Mouse (Mus musculus) erythroblast, embryonic 14.5 days (primary cell): ENCODE data around the gene Mrps7. TPM values are rescaled to one million over a fixed set of nuclear protein-coding genes. Genes with fewer than 3 reads are reported as not detected.
"Not testable (repeated sequence)": the region's sequence is repeated elsewhere in the genome, so short reads cannot be mapped to it uniquely, and the experiment has no call there.

Experiments
- H3K27me3 ChIP-seq: 2 replicates; pipeline ENCODE4 v1.6.1; 2012; ENCODE audit warnings: inconsistent platforms; ENCODE audit not compliant: control insufficient read depth
- H3K36me3 ChIP-seq: 2 replicates; pipeline ENCODE4 v1.6.1; 2012; ENCODE audit warnings: mild to moderate bottlenecking, inconsistent platforms; ENCODE audit not compliant: control insufficient read depth
- H3K4me1 ChIP-seq: 2 replicates; pipeline ENCODE4 v1.6.1; 2012; ENCODE audit warnings: inconsistent platforms; ENCODE audit not compliant: control insufficient read depth
- H3K4me3 ChIP-seq: replicated peaks from 2 replicates; pipeline ENCODE3; 2012; ENCODE audit warnings: moderate library complexity, mild to moderate bottlenecking, inconsistent platforms
- H3K9me3 ChIP-seq: 2 replicates; pipeline ENCODE4 v1.6.1; 2012; ENCODE audit warnings: low read length, inconsistent platforms, mixed read lengths; ENCODE audit not compliant: control insufficient read depth
- GATA1 ChIP-seq: IDR thresholded peaks from 2 replicates; pipeline ENCODE4 v1.6.1; 2012; ENCODE audit warnings: low read length, inconsistent platforms, mixed read lengths
- TAL1 ChIP-seq: IDR thresholded peaks from 3 replicates; pipeline ENCODE4 v1.6.1; 2012; ENCODE audit warnings: low read length, inconsistent platforms, mixed read lengths
- polyA plus RNA-seq: library from polyadenylated mRNA; stranded (reverse); fragments of >175 nt; gene quantifications from 2 replicates; pipeline ENCODE4 v1.2.3, GENCODE M21; 2012

The Mrps7 gene
- polyA plus RNA-seq, 1 experiment: 6.7 TPM

DNA sequence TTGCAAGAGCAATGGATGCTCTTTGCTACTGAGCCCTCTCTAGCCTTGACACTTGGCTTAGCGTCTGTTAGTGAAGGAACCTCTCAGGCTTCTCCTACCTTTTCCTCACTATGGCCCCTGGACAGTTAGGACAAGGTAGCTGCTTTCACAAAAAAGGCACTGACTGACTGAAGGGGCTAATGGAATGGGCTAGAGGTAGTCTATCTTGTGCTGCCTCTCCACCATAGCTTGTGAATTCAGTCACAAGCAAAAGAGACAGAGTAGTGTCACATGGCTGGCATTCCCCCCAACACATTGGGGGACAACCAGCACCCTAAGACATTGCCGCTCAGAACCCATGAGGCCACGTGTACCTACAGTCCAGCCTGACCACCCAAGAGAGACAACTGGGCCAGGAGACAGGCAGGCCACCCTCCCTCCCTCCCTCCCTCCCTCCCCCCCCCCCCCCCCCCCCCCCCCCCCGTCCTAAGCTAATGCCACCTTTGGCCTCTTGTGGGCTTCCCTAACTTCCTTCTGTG is 36.6 kb downstream of the Mrps7 start:
- peaks cover 7% of the 10 kb centered on the region for H3K4me1 ChIP-seq
- TF ChIP-seq GATA1 (no peak), TAL1 (no peak)
- no peaks in the 10 kb centered on the region for H3K27me3 ChIP-seq
- no peak overlapping the region for H3K4me3 ChIP-seq
- H3K9me3 ChIP-seq: no peaks in the 10 kb centered on the region
- peaks cover 23% of the 10 kb centered on the region for H3K36me3 ChIP-seq

DNA sequence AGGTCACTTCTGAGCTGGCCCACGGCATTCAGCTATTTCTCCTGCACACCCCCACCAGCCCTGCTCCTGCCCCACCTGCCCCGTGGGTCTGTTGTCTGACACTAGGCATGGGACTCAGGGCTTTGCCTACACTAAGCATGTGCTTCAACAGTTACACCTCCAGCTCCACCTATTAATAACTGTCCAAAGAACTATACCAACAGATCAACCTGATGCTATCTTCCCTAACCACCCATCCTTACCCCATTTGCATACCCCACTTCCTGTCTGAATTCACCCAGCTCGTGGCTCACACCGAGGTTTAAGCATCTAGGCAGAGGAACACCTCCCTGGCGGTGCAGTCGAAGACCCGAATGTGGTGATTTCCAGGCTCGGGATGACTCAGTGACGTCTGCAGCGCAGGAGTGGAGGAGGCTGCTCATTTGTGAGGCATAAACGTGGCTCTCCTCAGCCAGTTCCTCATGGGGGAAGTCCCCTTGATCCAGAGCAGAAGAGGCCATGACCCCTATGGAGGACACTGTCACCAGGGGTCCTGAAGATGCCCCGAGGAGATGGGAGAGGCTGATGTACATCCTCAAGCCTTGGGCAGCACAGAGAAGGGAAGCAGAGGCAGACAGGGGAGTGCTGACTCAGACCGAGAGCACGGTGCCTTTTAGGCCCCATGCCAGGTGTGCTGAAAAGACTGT is 37.4 kb downstream of the Mrps7 start:
- Histone ChIP-seq H3K4me3 (no peak overlapping the region), H3K9me3 (no peaks in the 10 kb centered on the region), H3K4me1 (peaks cover 7% of the 10 kb centered on the region), H3K27me3 (no peaks in the 10 kb centered on the region), H3K36me3 (peaks cover 30% of the 10 kb centered on the region)
- TF ChIP-seq TAL1 (no peak), GATA1 (no peak)

DNA sequence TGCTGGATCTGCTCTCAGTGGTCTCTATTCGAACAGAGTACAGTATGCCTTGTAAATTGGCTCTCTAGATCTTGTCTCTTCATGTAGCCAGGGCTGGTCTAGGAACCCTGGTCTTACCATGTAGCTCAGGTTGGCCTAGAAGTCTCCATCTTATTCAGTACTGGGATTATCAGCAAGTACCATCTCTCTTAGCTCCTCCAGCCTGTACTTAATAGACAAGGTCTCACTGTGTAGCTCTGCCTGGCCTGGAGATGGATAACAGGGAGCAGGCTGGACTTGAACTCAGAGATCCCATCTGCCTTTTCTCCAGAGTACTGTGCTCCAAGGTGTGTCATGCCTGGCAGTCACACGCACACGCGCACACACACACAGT is 37.9 kb downstream of the Mrps7 start:
- Histone ChIP-seq H3K4me1 (peaks cover 7% of the 10 kb centered on the region), H3K4me3 (no peak overlapping the region), H3K36me3 (peaks cover 35% of the 10 kb centered on the region), H3K9me3 (no peaks in the 10 kb centered on the region), H3K27me3 (no peaks in the 10 kb centered on the region)
- TF ChIP-seq TAL1 (no peak), GATA1 (no peak)

DNA sequence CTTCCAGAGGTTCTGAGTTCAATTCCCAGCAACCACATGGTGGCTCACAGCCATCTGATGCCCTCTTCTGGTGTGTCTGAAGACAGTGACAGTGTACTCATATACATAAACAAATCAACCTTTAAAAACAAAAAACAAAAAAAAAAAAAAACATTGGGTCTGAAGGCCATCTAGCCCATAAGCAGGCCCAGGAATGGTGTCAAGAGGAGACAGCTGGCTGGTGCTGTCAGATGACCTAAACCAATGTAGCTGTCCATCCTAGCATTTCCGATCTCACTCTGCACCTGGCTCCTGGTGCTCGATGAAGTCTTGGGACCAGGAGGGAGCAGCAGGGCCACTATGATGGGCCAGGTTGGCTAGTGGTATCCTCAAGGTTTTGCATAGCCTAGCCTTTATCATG is 39.0 kb downstream of the Mrps7 start:
- Histone ChIP-seq H3K4me1 (peaks cover 7% of the 10 kb centered on the region), H3K9me3 (no peaks in the 10 kb centered on the region)

DNA sequence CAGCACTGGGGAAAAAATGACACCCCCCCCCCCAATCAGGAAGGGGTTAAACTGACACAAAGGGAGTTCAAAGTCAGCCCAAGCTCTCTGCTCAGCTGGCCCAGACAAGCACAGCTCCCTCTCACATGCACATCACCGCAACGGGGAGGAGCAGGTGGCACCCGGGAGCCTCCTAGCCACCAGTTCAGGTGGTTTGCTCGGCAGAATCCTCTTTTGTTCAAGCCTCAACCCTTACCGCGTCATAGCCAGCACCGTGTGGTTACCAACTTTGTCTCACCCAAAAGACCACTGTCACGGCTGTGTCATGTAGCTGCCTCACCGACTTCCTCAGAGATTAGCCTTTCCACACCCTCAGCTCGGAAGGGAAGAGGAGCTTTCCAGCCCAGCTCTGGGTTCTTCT is 39.5 kb downstream of the Mrps7 start:
- Histone ChIP-seq H3K27me3 (no peaks in the 10 kb centered on the region), H3K9me3 (no peaks in the 10 kb centered on the region), H3K4me1 (peaks cover 7% of the 10 kb centered on the region), H3K4me3 (no peak overlapping the region), H3K36me3 (peaks cover 47% of the 10 kb centered on the region)
- TF ChIP-seq GATA1 (no peak), TAL1 (no peak)

More for the DNA sequence above, 39.0 kb downstream of the Mrps7 start:
- Histone ChIP-seq H3K4me3 (no peak overlapping the region), H3K36me3 (peaks cover 41% of the 10 kb centered on the region), H3K27me3 (no peaks in the 10 kb centered on the region)
- TF ChIP-seq TAL1 (no peak), GATA1 (no peak)

DNA sequence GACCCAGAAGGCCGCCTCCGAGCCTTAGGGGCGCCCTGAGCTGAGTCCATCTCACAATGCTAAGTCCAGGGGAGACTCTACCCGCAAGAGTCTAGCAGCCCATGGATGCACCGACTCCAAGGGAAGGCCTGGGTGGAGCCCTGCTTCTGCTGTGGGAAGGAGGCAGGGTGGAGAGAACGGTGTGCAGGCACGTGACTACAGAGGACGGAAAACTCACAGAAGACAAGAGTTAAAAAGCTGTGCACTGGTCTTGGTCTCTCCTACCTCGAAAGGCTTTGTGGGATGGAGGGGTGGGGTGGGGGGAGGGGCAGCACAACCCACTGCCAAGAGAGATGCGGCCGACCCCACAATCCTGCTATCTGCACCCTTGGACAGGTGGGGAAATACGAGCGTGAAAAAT is 40.6 kb downstream of the Mrps7 start:
- no peak for TF ChIP-seq TAL1
- no peak for TF ChIP-seq GATA1
- no peaks in the 10 kb centered on the region for H3K27me3 ChIP-seq
- H3K9me3 ChIP-seq: no peaks in the 10 kb centered on the region
- peaks cover 7% of the 10 kb centered on the region for H3K4me1 ChIP-seq
- peaks cover 56% of the 10 kb centered on the region for H3K36me3 ChIP-seq
- no peak overlapping the region for H3K4me3 ChIP-seq

DNA sequence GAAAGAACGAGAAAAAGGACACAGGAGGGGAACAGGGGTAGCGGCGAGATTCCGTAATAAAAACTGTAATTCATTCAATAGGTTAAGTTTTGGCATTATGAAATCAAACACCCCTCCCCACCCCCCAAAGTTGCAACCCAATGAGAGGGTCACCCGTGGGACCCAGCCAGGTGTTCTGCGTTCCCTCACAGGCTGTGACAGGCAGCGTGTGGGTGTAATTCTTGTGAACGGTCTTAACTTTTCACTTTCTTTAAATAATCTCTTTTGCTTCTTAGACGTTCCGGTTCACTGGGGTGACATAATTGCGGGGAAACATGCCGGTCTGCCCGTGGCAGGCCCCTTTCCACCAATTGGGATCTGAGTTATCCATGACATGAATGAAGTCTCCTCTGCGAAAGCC is 41.8 kb downstream of the Mrps7 start:
- not testable (repeated sequence) for H3K27me3 ChIP-seq
- H3K36me3 ChIP-seq: peaks cover 66% of the 10 kb centered on the region

DNA sequence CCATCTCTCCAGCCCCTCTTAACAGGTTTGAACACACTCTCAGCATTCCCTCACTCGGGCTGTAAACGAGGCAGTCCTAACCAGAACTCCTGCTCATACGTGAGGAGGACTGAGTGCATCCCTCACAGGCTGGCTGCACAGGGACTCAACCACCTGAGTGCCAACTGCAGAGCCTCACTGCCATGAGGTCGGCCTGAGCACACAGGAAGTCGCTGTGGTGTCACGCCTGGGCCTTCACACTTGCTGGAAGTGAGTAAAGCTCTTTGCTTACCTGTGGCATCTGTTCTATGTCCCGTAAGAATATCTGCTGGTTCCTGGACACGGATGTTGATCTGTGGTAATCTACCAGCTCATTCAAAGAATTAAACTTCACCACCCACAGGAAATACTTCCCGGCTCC is 42.7 kb downstream of the Mrps7 start:
- TF ChIP-seq GATA1: no peak
- TF ChIP-seq TAL1: no peak
- H3K4me3 ChIP-seq: no peak overlapping the region
- no peaks in the 10 kb centered on the region for H3K9me3 ChIP-seq
- H3K4me1 ChIP-seq: peaks cover 4% of the 10 kb centered on the region
- no peaks in the 10 kb centered on the region for H3K27me3 ChIP-seq
- peaks cover 74% of the 10 kb centered on the region for H3K36me3 ChIP-seq

More for the DNA sequence above, 41.8 kb downstream of the Mrps7 start:
- H3K4me3 ChIP-seq, H3K9me3 ChIP-seq, H3K4me1 ChIP-seq: not testable (repeated sequence)

DNA sequence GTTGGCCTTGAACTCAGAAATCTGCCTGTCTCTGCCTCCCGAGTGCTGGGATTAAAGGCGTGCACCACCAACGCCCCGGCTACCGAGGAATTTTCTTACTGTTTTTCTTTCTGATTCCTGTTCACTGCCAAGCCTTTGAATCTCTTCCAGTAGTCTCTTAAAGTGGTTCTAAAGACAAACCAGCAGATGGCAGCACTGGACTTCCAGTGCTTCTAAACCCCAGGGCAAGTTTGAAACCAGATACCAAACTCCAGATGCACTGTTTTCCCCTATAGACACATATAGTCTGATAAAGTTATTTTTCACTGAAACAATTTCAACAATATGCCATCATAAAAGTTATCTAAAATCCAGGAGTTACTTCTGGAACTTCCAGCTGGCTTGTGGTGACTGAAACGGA is 43.7 kb downstream of the Mrps7 start:
- H3K36me3 ChIP-seq: peaks cover 76% of the 10 kb centered on the region
- H3K4me3 ChIP-seq: no peak overlapping the region
- H3K27me3 ChIP-seq: no peaks in the 10 kb centered on the region
- H3K4me1 ChIP-seq: no peaks in the 10 kb centered on the region; the same call in 1 of the 2 replicates
- H3K9me3 ChIP-seq: no peaks in the 10 kb centered on the region
- TF ChIP-seq TAL1 (no peak), GATA1 (no peak)

DNA sequence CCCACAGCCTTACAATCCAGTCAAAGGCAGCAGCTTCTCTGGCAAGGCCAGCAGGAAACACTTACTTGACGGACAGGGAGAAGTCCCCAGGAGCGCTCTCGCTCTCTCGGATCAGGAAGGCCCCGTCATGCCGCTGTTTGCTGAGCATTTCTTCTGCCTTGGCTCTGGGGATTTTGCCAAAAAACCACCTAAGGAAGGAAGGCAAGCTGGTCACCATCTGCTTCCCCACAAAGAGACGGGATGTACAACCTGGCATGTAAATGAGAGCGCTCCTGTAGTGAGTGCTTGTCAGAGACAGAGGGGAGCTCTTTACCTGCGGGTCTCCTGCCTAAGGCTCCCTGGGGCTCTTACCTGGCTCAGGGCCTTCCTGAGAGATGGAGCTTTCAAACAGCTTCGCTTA is 46.0 kb downstream of the Mrps7 start:
- TF ChIP-seq GATA1: no peak
- no peak for TF ChIP-seq TAL1
- H3K9me3 ChIP-seq: no peaks in the 10 kb centered on the region
- H3K4me1 ChIP-seq: peaks cover 4% of the 10 kb centered on the region; the same call in 1 of the 2 replicates
- peaks cover 79% of the 10 kb centered on the region for H3K36me3 ChIP-seq
- H3K27me3 ChIP-seq: no peaks in the 10 kb centered on the region
- no peak overlapping the region for H3K4me3 ChIP-seq
